8 mouse cellular contexts compared by ENCODE assay signal in the genomic region with DNA sequence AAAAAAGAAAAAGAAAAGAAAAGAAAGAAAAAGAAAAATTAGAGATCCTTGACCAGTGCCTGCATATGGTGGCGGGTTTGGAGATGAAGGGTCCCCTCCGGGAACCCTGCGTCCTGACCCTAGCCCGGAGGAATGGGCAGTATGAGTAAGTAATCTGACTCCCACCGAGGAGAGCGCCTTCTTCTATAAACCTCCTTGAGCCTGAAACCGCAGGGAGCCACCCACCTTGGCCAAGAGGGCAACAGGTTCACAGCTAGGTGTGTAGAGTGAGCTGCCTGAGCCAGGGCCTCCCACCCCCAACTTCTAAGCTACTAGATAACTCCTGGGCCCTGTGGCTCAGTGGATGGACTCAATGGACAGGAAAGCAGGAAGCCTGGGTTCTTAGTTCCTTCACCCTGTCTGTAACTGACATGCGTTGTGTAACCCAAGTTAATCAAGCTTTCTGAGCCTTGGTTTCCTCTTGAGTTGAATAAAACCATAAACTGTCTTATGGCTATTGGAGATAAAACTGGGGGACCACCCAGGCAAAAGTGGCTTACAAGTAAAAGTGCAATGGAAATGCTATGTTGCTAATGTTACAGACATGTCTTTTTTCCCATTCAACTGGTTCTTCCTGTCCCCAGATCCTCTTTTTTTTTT. TPM values are rescaled to one million over a fixed set of nuclear protein-coding genes. Genes with fewer than 3 reads are reported as not detected.
DNase-seq lines count a peak whose midpoint lies in the region; ATAC-seq and TF ChIP-seq lines count a peak whose summit lies in the region.

No protein-coding gene starts in this region.

- H3K9me3 ChIP-seq in embryonic facial prominence, embryonic 13.5 days, result no peaks in the 10 kb centered on the region
- H3K9me3 ChIP-seq in hindbrain, embryonic 16.5 days (ENCODE audit: control insufficient read depth, low read length), result no peaks in the 10 kb centered on the region
- H3K9me3 ChIP-seq in liver, embryonic 14.5 days (ENCODE audit: control insufficient read depth, low read length), result no peaks in the 10 kb centered on the region

- no peak for TF ChIP-seq CTCF in liver, embryonic 14.5 days (IDR thresholded peaks at IDR 0.05; ENCODE audit: low read depth)

- H3K9ac ChIP-seq in embryonic facial prominence, embryonic 13.5 days, result peak overlapping the region; percentile 81
- peak overlapping the region; percentile 82 for H3K9ac ChIP-seq in hindbrain, embryonic 16.5 days (ENCODE audit: low read depth, low read length)
- peak overlapping the region; percentile 74 for H3K9ac ChIP-seq in liver, embryonic 14.5 days (replicated peaks)

- H3K4me3 ChIP-seq in embryonic facial prominence, embryonic 13.5 days, result peak overlapping the region; percentile 60
- peak overlapping the region; percentile 70 for H3K4me3 ChIP-seq in hindbrain, embryonic 16.5 days (ENCODE audit: low read length)
- H3K4me3 ChIP-seq in liver, embryonic 14.5 days (ENCODE audit: insufficient read depth in 1 of 2, low read depth in 2 of 2, low read length in 2 of 2), result peak overlapping the region; percentile 72 to 88

- 22% methylated on average over 8 of the region's 8 CpGs for WGBS in embryonic facial prominence, embryonic 13.5 days
- WGBS in hindbrain, embryonic 16.5 days, result 30% methylated on average over 8 of the region's 8 CpGs
- WGBS in liver, embryonic 14.5 days (ENCODE audit: insufficient replicate concordance), result 12% methylated on average over 8 of the region's 8 CpGs

- peak overlapping the region; percentile 61 for H3K4me2 ChIP-seq in embryonic facial prominence, embryonic 13.5 days
- peak overlapping the region; percentile 69 for H3K4me2 ChIP-seq in hindbrain, embryonic 16.5 days (ENCODE audit: low read length)
- H3K4me2 ChIP-seq in liver, embryonic 14.5 days (ENCODE audit: low read depth), result peak overlapping the region; percentile 62

- peak; percentile 15 for DNase-seq in adrenal gland, postnatal 10 days
- DNase-seq in adrenal gland, adult 8-10 months, result no peak
- DNase-seq in MEL-GATA-1-ER (ENCODE audit: extremely low read depth, low read depth), result peak; percentile 89
- no peak for DNase-seq in liver, embryonic 14.5 days (ENCODE audit: low read depth in 3 of 3, low spot score in 3 of 3)
- DNase-seq in neural tube, embryonic 10.5 days (ENCODE audit: extremely low spot score, low spot score), result peak; percentile 13
- DNase-seq in right cerebral cortex, adult 2 months (ENCODE audit: low spot score in 2 of 2), result no peak

- no peaks in the 10 kb centered on the region for H3K4me1 ChIP-seq in embryonic facial prominence, embryonic 13.5 days
- no peaks in the 10 kb centered on the region; the same call in 1 of the 2 replicates for H3K4me1 ChIP-seq in hindbrain, embryonic 16.5 days (ENCODE audit: control insufficient read depth, insufficient read depth, low read depth, low read length)
- H3K4me1 ChIP-seq in liver, embryonic 14.5 days (replicated peaks; ENCODE audit: control insufficient read depth in 2 of 2, insufficient read depth in 2 of 2, low read length in 1 of 2), result peaks cover 0 to 3% of the 10 kb centered on the region in 2 experiments; a peak in 2 of 4 replicates

- ATAC-seq in embryonic facial prominence, embryonic 13.5 days (ENCODE audit: insufficient number of reproducible peaks, insufficient read depth, low FRiP score, low TSS enrichment, low read depth), result no peak
- ATAC-seq in hindbrain, embryonic 16.5 days, result peak; percentile 31; the same call in 1 of the 2 replicates
- no peak for ATAC-seq in liver, embryonic 14.5 days (ENCODE audit: insufficient read depth)

- peaks cover 5% of the 10 kb centered on the region; the same call in 1 of the 2 replicates for H3K36me3 ChIP-seq in embryonic facial prominence, embryonic 13.5 days
- no peaks in the 10 kb centered on the region for H3K36me3 ChIP-seq in hindbrain, embryonic 16.5 days (ENCODE audit: control insufficient read depth, insufficient read depth, low read length)
- H3K36me3 ChIP-seq in liver, embryonic 14.5 days (replicated peaks; ENCODE audit: control insufficient read depth, insufficient read depth, low read depth), result no peaks in the 10 kb centered on the region

- H3K27ac ChIP-seq in embryonic facial prominence, embryonic 13.5 days, result no peak overlapping the region
- no peak overlapping the region for H3K27ac ChIP-seq in hindbrain, embryonic 16.5 days (ENCODE audit: low read depth, low read length)
- no peak overlapping the region for H3K27ac ChIP-seq in liver, embryonic 14.5 days

- H3K27me3 ChIP-seq in embryonic facial prominence, embryonic 13.5 days, result no peaks in the 10 kb centered on the region
- H3K27me3 ChIP-seq in hindbrain, embryonic 16.5 days (replicated peaks; ENCODE audit: control insufficient read depth, insufficient read depth, low read length), result no peaks in the 10 kb centered on the region
- no peaks in the 10 kb centered on the region for H3K27me3 ChIP-seq in liver, embryonic 14.5 days (ENCODE audit: control insufficient read depth, insufficient read depth, low read length)

- TF ChIP-seq EP300 in liver, embryonic 14.5 days (IDR thresholded peaks at IDR 0.05; ENCODE audit: low read depth), result no peak

RNA-seq across cellular contexts. Expression of gene Ocrl, which starts 0.8 kb away (rescaled TPM):
- total RNA-seq in adrenal gland, postnatal 10 days (2021), result 10 to 100 TPM; 30.0 to 38.2 TPM
- 10 to 100 TPM; 54.2 to 95.2 (median 75.8) TPM for total RNA-seq in adrenal gland, adult 8-10 months (2022)
- 24.9 and 28.7 TPM in 2 replicates for polyA plus RNA-seq in embryonic facial prominence, embryonic 13.5 days (2015; fragmentation: Nextera tagmentation; extraction: Ambion mirVana)
- 30.8 and 33.9 TPM in 2 replicates for polyA plus RNA-seq in hindbrain, embryonic 16.5 days (2015; fragmentation: Nextera tagmentation; extraction: Ambion mirVana)
- polyA plus RNA-seq in liver, embryonic 14.5 days (2012; rRNA removed), result 4.2 and 4.8 TPM in 2 replicates
- 2.4 and 2.9 TPM in 2 replicates for polyA plus RNA-seq in liver, embryonic 14.5 days (2014; fragmentation: Nextera tagmentation; extraction: Ambion mirVana)

RNA-seq across cellular contexts. Expression of gene Smarca1, which starts 20.2 kb away (rescaled TPM):
- 10 to 100 TPM; 21.7 to 24.3 TPM for total RNA-seq in adrenal gland, postnatal 10 days (2021)
- total RNA-seq in adrenal gland, adult 8-10 months (2022), result 10 to 100 TPM; 21.9 to 65.0 (median 41.6) TPM
- polyA plus RNA-seq in embryonic facial prominence, embryonic 13.5 days (2015; fragmentation: Nextera tagmentation; extraction: Ambion mirVana), result 34.5 and 37.9 TPM in 2 replicates
- 31.3 and 34.4 TPM in 2 replicates for polyA plus RNA-seq in hindbrain, embryonic 16.5 days (2015; fragmentation: Nextera tagmentation; extraction: Ambion mirVana)
- polyA plus RNA-seq in liver, embryonic 14.5 days (2012; rRNA removed), result 1.0 and 1.8 TPM in 2 replicates
- 4.5 and 5.2 TPM in 2 replicates for polyA plus RNA-seq in liver, embryonic 14.5 days (2014; fragmentation: Nextera tagmentation; extraction: Ambion mirVana)

Comparison
In these comparisons a context has a peak if more than half of its experiments do, and no peak if none do; other contexts are left out.
1. DNase-seq: peak in adrenal gland, postnatal 10 days (single experiment), MEL-GATA-1-ER (single experiment) and neural tube, embryonic 10.5 days (single experiment); none in adrenal gland, adult 8-10 months (single experiment), liver, embryonic 14.5 days (0 of 3) and right cerebral cortex, adult 2 months (0 of 2).
2. Peak in every context shown above with its lines, with median percentiles within 50 percentile points of each other: H3K4me2 ChIP-seq, H3K4me3 ChIP-seq and H3K9ac ChIP-seq.